Mouse (Mus musculus) lung, postnatal 0 days (tissue): ENCODE results near the gene Nr6a1. TPM values are rescaled to one million over a fixed set of nuclear protein-coding genes. Genes with fewer than 3 reads are reported as not detected.

ENCODE experiments used
- ATAC-seq: fragments of 200-750 bp; cut with Nextera tagmentation; 2 replicates; pipeline ENCODE4 v1.8.0; 2017; ENCODE audit warnings: moderate library complexity
- DNase-seq: peaks from one replicate; pipeline ENCODE4 v3.0.0-alpha.2; 2016; ENCODE audit warnings: low spot score
- H3K27ac ChIP-seq: fragments of 300-500 bp; sonication (generic); 2 replicates; pipeline ENCODE4 v1.5.1; 2014; ENCODE audit warnings: antibody characterized with exemption, mild to moderate bottlenecking, low read length, mixed read lengths
- H3K27me3 ChIP-seq: fragments of 300-500 bp; sonication (generic); replicated peaks from 2 replicates; pipeline ENCODE4 v1.6.1; 2014; ENCODE audit warnings: low read length, mixed read lengths; ENCODE audit not compliant: insufficient read depth
- H3K36me3 ChIP-seq: fragments of 300-500 bp; sonication (generic); 2 replicates; pipeline ENCODE4 v1.6.1; 2014; ENCODE audit warnings: low read length, mixed read lengths; ENCODE audit not compliant: insufficient read depth
- H3K4me1 ChIP-seq: fragments of 300-500 bp; sonication (generic); 2 replicates; pipeline ENCODE4 v1.6.1; 2014; ENCODE audit warnings: antibody characterized with exemption, low read depth, low read length, mixed read lengths; ENCODE audit not compliant: insufficient read depth
- H3K4me2 ChIP-seq: fragments of 300-500 bp; sonication (generic); replicated peaks from 2 replicates; pipeline ENCODE4 v1.6.1; 2014; ENCODE audit warnings: low read depth, mild to moderate bottlenecking, low read length, moderate library complexity, mixed read lengths
- H3K4me3 ChIP-seq: fragments of 300-500 bp; sonication (generic); 2 replicates; pipeline ENCODE4 v1.5.1; 2014; ENCODE audit warnings: low read depth, low read length
- H3K9ac ChIP-seq: fragments of 300-500 bp; sonication (generic); replicated peaks from 2 replicates; pipeline ENCODE4 v1.6.1; 2014; ENCODE audit warnings: low read depth, mild to moderate bottlenecking
- H3K9me3 ChIP-seq: fragments of 300-500 bp; sonication (generic); 2 replicates; pipeline ENCODE4 v1.6.1; 2016; ENCODE audit warnings: low read length, mixed read lengths
- CTCF ChIP-seq: IDR thresholded peaks from 2 replicates; pipeline ENCODE4 v1.5.1; 2016; ENCODE audit warnings: antibody characterized with exemption, mild to moderate bottlenecking
- EP300 ChIP-seq: IDR thresholded peaks from 2 replicates; pipeline ENCODE4 v1.6.1; 2016; ENCODE audit warnings: antibody characterized with exemption, mild to moderate bottlenecking, control low read depth
- WGBS: fragments of 180-500 bp; shearing (Covaris S2); extraction: QIAGEN DNeasy Blood & Tissue Kit; methylation state at CpG from one replicate; pipeline ENCODE4 v1.1.7; 2014; 5-methylcytosine and 5-hydroxymethylcytosine counted together
- polyA plus RNA-seq: library from polyadenylated mRNA; unstranded; fragments of >200 nt; fragmentation: Nextera tagmentation; extraction: Ambion mirVana; gene quantifications from 2 replicates; pipeline ENCODE4 v1.2.1, GENCODE M21; 2015

Nr6a1 gene
- polyA plus RNA-seq, 1 experiment from 2014 or later: 0.53 TPM

GRCm38 (mm10) chr2:38950281-38950719, 22.8 kb upstream of the Nr6a1 start:
- 19% methylated on average over 7 of the region's 7 CpGs for WGBS
- TF ChIP-seq CTCF (no peak), EP300 (peak; percentile 90)
- H3K9ac ChIP-seq: no peak overlapping the region
- H3K27ac ChIP-seq: peak overlapping the region; percentile 61; the same call in 1 of the 2 replicates
- ATAC-seq: peak; percentile 91
- peak overlapping the region; percentile 27; the same call in 1 of the 2 replicates for H3K4me2 ChIP-seq
- DNase-seq: peak; percentile 85
- no peaks in the 10 kb centered on the region; the same call in 1 of the 2 replicates for H3K4me1 ChIP-seq
- no peaks in the 10 kb centered on the region for H3K27me3 ChIP-seq
- H3K9me3 ChIP-seq: no peaks in the 10 kb centered on the region
- no peak overlapping the region for H3K4me3 ChIP-seq
- no peaks in the 10 kb centered on the region for H3K36me3 ChIP-seq

GRCm38 (mm10) chr2:38947566-38947965, 20.1 kb upstream of the Nr6a1 start:
- DNase-seq (peak; percentile 73), ATAC-seq (peak; percentile 74)
- no peak overlapping the region for H3K4me3 ChIP-seq
- 40% methylated on average over 7 of the region's 7 CpGs for WGBS
- H3K4me1 ChIP-seq: no peaks in the 10 kb centered on the region; the same call in 1 of the 2 replicates
- H3K36me3 ChIP-seq: no peaks in the 10 kb centered on the region
- no peak overlapping the region for H3K9ac ChIP-seq
- no peaks in the 10 kb centered on the region for H3K27me3 ChIP-seq
- no peak overlapping the region for H3K4me2 ChIP-seq
- H3K9me3 ChIP-seq: no peaks in the 10 kb centered on the region
- TF ChIP-seq EP300: peak; percentile 95
- TF ChIP-seq CTCF: 0 out of 2 replicates have a peak, but pooled peaks have one; percentile 11
- peak overlapping the region; percentile 72 for H3K27ac ChIP-seq

GRCm38 (mm10) chr2:38944460-38945161, 17.1 kb upstream of the Nr6a1 start:
- Histone ChIP-seq H3K4me1 (no peaks in the 10 kb centered on the region), H3K4me2 (no peak overlapping the region), H3K9me3 (no peaks in the 10 kb centered on the region), H3K4me3 (no peak overlapping the region), H3K27ac (no peak overlapping the region), H3K9ac (no peak overlapping the region), H3K27me3 (no peaks in the 10 kb centered on the region), H3K36me3 (no peaks in the 10 kb centered on the region)
- DNase-seq (peak; percentile 35), ATAC-seq (peak; percentile 57)
- peak; percentile 31 for TF ChIP-seq CTCF
- TF ChIP-seq EP300: no peak
- 45% methylated on average over 3 of the region's 3 CpGs for WGBS

- H3K9me3 ChIP-seq: no peaks in the 10 kb centered on the region
- no peak overlapping the region for H3K4me2 ChIP-seq
- TF ChIP-seq CTCF (no peak), EP300 (no peak)
- H3K27ac ChIP-seq: no peak overlapping the region
- 50% methylated on average over 2 of the region's 2 CpGs for WGBS
- ATAC-seq: no peak
- no peak for DNase-seq
- H3K9ac ChIP-seq: no peak overlapping the region
- H3K27me3 ChIP-seq: no peaks in the 10 kb centered on the region
- H3K4me1 ChIP-seq: no peaks in the 10 kb centered on the region
- H3K36me3 ChIP-seq: no peaks in the 10 kb centered on the region
- no peak overlapping the region for H3K4me3 ChIP-seq
Measured at GRCm38 (mm10) chr2:38943977-38944376, 16.5 kb upstream of the Nr6a1 start.

- Histone ChIP-seq H3K9me3 (no peaks in the 10 kb centered on the region), H3K4me1 (no peaks in the 10 kb centered on the region), H3K4me3 (no peak overlapping the region), H3K36me3 (no peaks in the 10 kb centered on the region), H3K4me2 (no peak overlapping the region), H3K9ac (no peak overlapping the region), H3K27ac (no peak overlapping the region), H3K27me3 (no peaks in the 10 kb centered on the region)
- WGBS: 81% methylated on average over 5 of the region's 5 CpGs
- ATAC-seq (no peak), DNase-seq (no peak)
- TF ChIP-seq EP300: no peak
Measured at GRCm38 (mm10) chr2:38943161-38943560, 15.7 kb upstream of the Nr6a1 start.

GRCm38 (mm10) chr2:38941898-38942297, 14.4 kb upstream of the Nr6a1 start:
- Histone ChIP-seq H3K4me1 (no peaks in the 10 kb centered on the region), H3K27ac (no peak overlapping the region), H3K4me3 (no peak overlapping the region), H3K4me2 (no peak overlapping the region), H3K27me3 (no peaks in the 10 kb centered on the region), H3K9ac (no peak overlapping the region), H3K36me3 (no peaks in the 10 kb centered on the region), H3K9me3 (no peaks in the 10 kb centered on the region)
- TF ChIP-seq EP300 (no peak), CTCF (no peak)
- ATAC-seq (no peak), DNase-seq (no peak)
- WGBS: 68% methylated on average over 2 of the region's 2 CpGs
